Mouse (Mus musculus) stomach, embryonic 14.5 days (tissue): ENCODE data around the gene Dcxr. TPM values are rescaled to one million over a fixed set of nuclear protein-coding genes. Genes with fewer than 3 reads are reported as not detected.
A peak's percentile ranks its signal among the peaks of the same experiment; 100 is the strongest.
"Not testable (repeated sequence)": the region's sequence is repeated elsewhere in the genome, so short reads cannot be mapped to it uniquely, and the experiment has no call there.

Experiments
- ATAC-seq: fragments of 200-750 bp; cut with Nextera tagmentation; 2 replicates; pipeline ENCODE4 v1.8.0; 2017; ENCODE audit warnings: low read depth, moderate TSS enrichment; ENCODE audit not compliant: insufficient number of reproducible peaks, insufficient read depth, low FRiP score
- H3K27ac ChIP-seq: fragments of 300-500 bp; sonication (generic); 2 replicates; pipeline ENCODE4 v1.5.1; 2014; ENCODE audit warnings: mild to moderate bottlenecking, low read length, moderate library complexity, mixed read lengths
- H3K27me3 ChIP-seq: fragments of 300-500 bp; sonication (generic); 2 replicates; pipeline ENCODE4 v1.6.1; 2014; ENCODE audit warnings: low read length, control low read depth, mixed read lengths; ENCODE audit not compliant: control insufficient read depth, insufficient read depth
- H3K36me3 ChIP-seq: fragments of 300-500 bp; sonication (generic); 2 replicates; pipeline ENCODE4 v1.6.1; 2014; ENCODE audit warnings: mild to moderate bottlenecking, control low read depth, low read length, moderate library complexity, mixed read lengths; ENCODE audit not compliant: control insufficient read depth, insufficient read depth
- H3K4me1 ChIP-seq: fragments of 300-500 bp; sonication (generic); 2 replicates; pipeline ENCODE4 v1.6.1; 2014; ENCODE audit warnings: low read length, control low read depth, mixed read lengths; ENCODE audit not compliant: control insufficient read depth, insufficient read depth
- H3K4me2 ChIP-seq: fragments of 300-500 bp; sonication (generic); replicated peaks from 2 replicates; pipeline ENCODE4 v1.6.1; 2014; ENCODE audit warnings: low read depth, low read length, control low read depth
- H3K4me3 ChIP-seq: fragments of 300-500 bp; sonication (generic); 2 replicates; pipeline ENCODE4 v1.5.1; 2014; ENCODE audit warnings: low read depth, low read length, control low read depth
- H3K9ac ChIP-seq: fragments of 300-500 bp; sonication (generic); replicated peaks from 2 replicates; pipeline ENCODE4 v1.6.1; 2014; ENCODE audit warnings: low read depth, mild to moderate bottlenecking, control low read depth, low read length, moderate library complexity, mixed read lengths
- H3K9me3 ChIP-seq: fragments of 300-500 bp; sonication (generic); 2 replicates; pipeline ENCODE4 v1.6.1; 2016; ENCODE audit warnings: low read depth, low read length, control low read depth; ENCODE audit not compliant: control insufficient read depth
- WGBS: fragments of 180-500 bp; shearing (Covaris S2); extraction: QIAGEN DNeasy Blood & Tissue Kit; methylation state at CpG from one replicate; pipeline ENCODE4 v1.1.7; 2014; 5-methylcytosine and 5-hydroxymethylcytosine counted together
- polyA plus RNA-seq: library from polyadenylated mRNA; unstranded; fragments of >200 nt; fragmentation: Nextera tagmentation; extraction: Ambion mirVana; gene quantifications from 2 replicates; pipeline ENCODE4 v1.2.1, GENCODE M21; 2014

The Dcxr gene
- polyA plus RNA-seq, 1 experiment from 2014 or later = 33.2 TPM

- no peak for ATAC-seq
- 49% methylated on average over 6 of the region's 6 CpGs for WGBS
- Histone ChIP-seq H3K27me3 (no peaks in the 10 kb centered on the region), H3K9ac (no peak overlapping the region), H3K4me2 (no peak overlapping the region), H3K4me3 (no peak overlapping the region), H3K9me3 (no peaks in the 10 kb centered on the region), H3K36me3 (no peaks in the 10 kb centered on the region), H3K27ac (no peak overlapping the region), H3K4me1 (no peaks in the 10 kb centered on the region)
These were observed 6.4 kb upstream of the Dcxr start for GRCm38 (mm10) chr11:120733521-120733920.

- H3K4me1 ChIP-seq = no peaks in the 10 kb centered on the region
- no peak within 1 kb of the TSS for H3K4me2 ChIP-seq
- no peak within 1 kb of the TSS for H3K4me3 ChIP-seq
- no peaks in the 10 kb centered on the region for H3K27me3 ChIP-seq
- H3K9me3 ChIP-seq = no peaks in the 10 kb centered on the region
- no peak for ATAC-seq
- no peaks in the 10 kb centered on the region for H3K36me3 ChIP-seq
- H3K9ac ChIP-seq = no peak within 1 kb of the TSS
- H3K27ac ChIP-seq = no peak within 1 kb of the TSS
- 71% methylated on average over 12 of the region's 12 CpGs for WGBS
These were observed 5.0 kb upstream of the Dcxr start, which contains the start of gene Cbr2 for GRCm38 (mm10) chr11:120731858-120732680. Cbr2 (minus strand) TSS chr11:120732114.

DNA sequence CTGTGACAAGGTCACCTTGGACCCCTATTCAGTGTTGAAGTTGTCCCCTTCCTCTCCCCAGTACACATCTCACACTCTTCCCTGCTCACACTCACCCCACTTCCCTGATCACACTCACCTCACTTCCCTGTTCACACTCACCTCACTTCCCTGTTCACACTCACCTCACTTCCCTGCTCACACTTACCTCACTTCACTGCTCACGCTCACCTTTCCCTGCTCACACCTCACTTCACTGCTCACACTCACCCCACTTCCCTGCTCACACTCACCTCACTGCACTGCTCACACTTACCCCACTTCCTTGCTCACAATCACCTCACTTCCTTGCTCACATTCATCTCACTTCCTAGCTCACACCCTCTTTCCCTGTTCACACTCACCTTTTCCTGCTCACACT, 4.3 kb upstream of the Dcxr start:
- Histone ChIP-seq H3K27ac (no peak overlapping the region), H3K36me3 (no peaks in the 10 kb centered on the region), H3K4me2 (no peak overlapping the region), H3K9ac (no peak overlapping the region), H3K4me1 (no peaks in the 10 kb centered on the region; the same call in 1 of the 2 replicates), H3K9me3 (no peaks in the 10 kb centered on the region), H3K4me3 (no peak overlapping the region), H3K27me3 (no peaks in the 10 kb centered on the region)
- WGBS = 92% methylated on average over 1 of the region's 1 CpGs
- ATAC-seq = no peak

DNA sequence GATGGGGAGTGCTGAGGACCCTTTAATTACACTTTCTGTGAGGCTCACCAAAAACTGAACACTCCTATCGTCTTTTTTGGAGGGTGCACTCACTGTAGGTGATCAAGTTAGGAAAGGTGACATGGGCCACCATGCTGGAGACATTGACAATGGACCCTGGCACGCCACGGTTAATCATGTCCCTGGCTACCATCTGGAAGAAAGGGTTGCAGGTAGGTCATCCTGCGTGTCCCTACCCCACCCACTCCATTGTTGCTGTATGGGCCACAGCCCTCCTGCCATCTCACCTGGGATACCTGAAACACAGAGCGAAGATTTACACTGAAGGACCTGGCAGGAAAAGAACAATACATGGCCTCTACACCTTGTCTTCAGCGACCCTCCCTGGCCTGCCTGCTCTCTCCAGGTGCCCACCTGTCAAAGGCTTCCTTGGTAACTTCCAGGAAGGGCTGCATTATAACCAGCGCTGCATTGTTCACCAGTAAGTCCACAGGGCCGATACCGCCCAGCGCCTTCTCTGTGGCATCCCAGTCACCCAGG, 3.3 kb upstream of the Dcxr start:
- no peak for ATAC-seq
- Histone ChIP-seq H3K4me3 (no peak overlapping the region), H3K4me2 (no peak overlapping the region), H3K36me3 (no peaks in the 10 kb centered on the region), H3K9ac (no peak overlapping the region), H3K4me1 (no peaks in the 10 kb centered on the region; the same call in 1 of the 2 replicates), H3K27me3 (no peaks in the 10 kb centered on the region), H3K27ac (no peak overlapping the region), H3K9me3 (no peaks in the 10 kb centered on the region)
- WGBS = 85% methylated on average over 10 of the region's 10 CpGs

DNA sequence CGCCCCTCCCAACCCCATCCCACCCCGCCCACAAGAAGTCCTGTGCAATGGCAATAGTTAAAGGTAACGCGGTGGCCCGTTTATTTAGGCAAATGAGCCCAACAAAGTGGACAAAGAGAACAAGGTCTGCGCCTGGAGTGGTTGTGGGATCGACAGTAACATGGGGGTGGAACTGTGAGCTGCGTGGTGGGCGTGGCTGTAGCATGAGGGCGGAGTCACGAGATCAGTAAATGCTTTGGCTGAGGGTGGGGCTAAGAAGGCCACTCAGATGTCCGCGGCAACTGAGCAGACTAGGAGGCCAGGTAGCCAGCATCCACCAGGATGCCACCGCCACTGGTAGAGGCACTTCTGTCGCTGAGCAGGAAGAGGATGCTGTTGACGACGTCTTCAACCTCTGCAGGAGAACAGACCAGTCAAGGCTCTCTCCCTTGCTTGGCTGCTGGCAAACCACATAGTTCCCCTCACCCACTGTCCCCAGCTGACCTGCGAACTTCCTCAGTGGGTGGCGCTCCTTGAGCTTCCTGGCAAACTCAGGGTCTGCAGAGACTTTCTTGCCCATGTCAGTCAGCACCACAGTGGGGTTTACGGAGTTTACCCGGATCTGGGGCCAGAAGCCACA, 2.5 kb upstream of the Dcxr start:
- H3K27ac ChIP-seq, H3K4me3 ChIP-seq, H3K36me3 ChIP-seq, H3K9me3 ChIP-seq, H3K27me3 ChIP-seq, H3K4me1 ChIP-seq, H3K9ac ChIP-seq: not testable (repeated sequence)
- peak; percentile 43; the same call in 1 of the 2 replicates for ATAC-seq
- WGBS = 2% methylated on average over 18 of the region's 21 CpGs
- peak overlapping the region; percentile 27 for H3K4me2 ChIP-seq

DNA sequence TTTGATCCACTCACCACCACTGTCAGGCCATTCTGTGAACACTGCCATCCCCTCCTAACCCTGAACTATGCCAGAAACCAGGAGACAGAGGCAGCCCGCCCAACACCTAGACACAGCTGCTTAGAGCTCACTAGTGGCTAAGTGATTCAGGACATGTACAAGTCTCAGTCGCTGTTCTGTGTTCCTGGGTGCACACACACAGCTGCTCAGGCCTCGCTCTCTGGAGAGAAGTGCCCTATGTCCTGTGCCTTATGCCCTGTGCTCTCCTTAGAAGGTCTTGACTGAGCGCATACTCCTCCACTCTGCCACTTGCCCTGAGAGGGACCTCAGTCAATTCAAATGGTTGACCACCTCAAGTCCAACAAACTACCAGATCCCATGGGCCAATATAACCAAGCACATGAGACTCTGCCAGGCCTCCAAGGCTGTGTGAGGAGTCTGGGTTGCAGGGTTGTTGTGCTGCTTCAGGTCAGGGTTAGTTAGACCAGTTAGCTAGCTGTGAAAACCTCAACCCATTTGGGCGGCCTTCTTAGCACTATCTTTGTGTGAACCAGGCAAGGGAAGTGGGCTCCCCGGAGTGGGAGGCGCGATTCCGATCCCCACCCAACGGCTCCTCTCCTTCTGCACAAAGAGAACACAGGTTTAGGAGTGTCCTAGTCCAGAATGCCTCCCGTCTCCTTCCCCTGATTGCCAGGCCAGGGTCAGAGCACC, 1.6 kb upstream of the Dcxr start:
- Histone ChIP-seq H3K9ac (no peak overlapping the region), H3K27ac (no peak overlapping the region), H3K9me3 (no peaks in the 10 kb centered on the region), H3K27me3 (no peaks in the 10 kb centered on the region), H3K4me2 (peak overlapping the region; percentile 27; the same call in 1 of the 2 replicates), H3K36me3 (no peaks in the 10 kb centered on the region), H3K4me1 (no peaks in the 10 kb centered on the region; the same call in 1 of the 2 replicates), H3K4me3 (no peak overlapping the region)
- ATAC-seq = no peak
- WGBS = 66% methylated on average over 11 of the region's 11 CpGs

DNA sequence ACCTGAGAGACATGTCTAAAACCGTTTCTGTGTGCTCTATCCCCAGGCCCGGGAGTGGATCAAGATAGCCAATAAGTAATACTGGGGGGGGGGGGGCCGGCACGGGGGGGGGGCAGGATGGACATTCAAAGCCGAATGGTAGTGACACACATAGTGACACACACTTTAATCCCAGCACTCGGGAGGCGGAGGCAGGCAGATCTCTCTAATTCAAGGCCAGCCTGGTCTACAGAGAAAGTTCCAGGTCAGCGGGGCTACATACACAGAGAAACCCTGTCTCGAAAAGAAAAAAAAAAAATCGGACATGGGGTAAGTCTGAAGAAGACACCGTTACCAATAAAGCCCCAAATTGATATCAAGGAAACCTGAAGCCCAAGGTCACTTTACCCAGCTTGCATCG, 483 bp upstream of the Dcxr start:
- H3K4me3 ChIP-seq = no peak overlapping the region
- WGBS = 60% methylated on average over 12 of the region's 12 CpGs
- ATAC-seq = no peak

More for the DNA sequence above, 483 bp upstream of the Dcxr start:
- Histone ChIP-seq H3K36me3 (no peaks in the 10 kb centered on the region), H3K27me3 (no peaks in the 10 kb centered on the region), H3K9me3 (no peaks in the 10 kb centered on the region), H3K9ac (no peak overlapping the region), H3K4me1 (no peaks in the 10 kb centered on the region; the same call in 1 of the 2 replicates), H3K4me2 (no peak overlapping the region), H3K27ac (no peak overlapping the region)
